Mouse (Mus musculus) monocyte, adult 5-6 weeks (primary cell): ENCODE results near the gene Sez6l2. TPM values are rescaled to one million over a fixed set of nuclear protein-coding genes. Genes with fewer than 3 reads are reported as not detected.
"Not testable (repeated sequence)": the region's sequence is repeated elsewhere in the genome, so short reads cannot be mapped to it uniquely, and the experiment has no call there.

Experiments
- ATAC-seq: fragments of 153-309, 156-312 bp; replicated peaks from 2 replicates; pipeline ENCODE4 v1.8.0; 2017; ENCODE audit warnings: mild to moderate bottlenecking; ENCODE audit not compliant: low TSS enrichment, insufficient number of reproducible peaks, severe bottlenecking, poor library complexity, low FRiP score
- total RNA-seq: library from RNA; stranded (forward); fragments of 200-1000, 200-491, 200-594 nt; gene quantifications from 3 replicates; pipeline ENCODE4 v1.2.3, GENCODE M21; 2017

The Sez6l2 gene
- total RNA-seq, result 0.64 to 3.6 TPM (median 1.3 TPM) in 3 replicates

DNA sequence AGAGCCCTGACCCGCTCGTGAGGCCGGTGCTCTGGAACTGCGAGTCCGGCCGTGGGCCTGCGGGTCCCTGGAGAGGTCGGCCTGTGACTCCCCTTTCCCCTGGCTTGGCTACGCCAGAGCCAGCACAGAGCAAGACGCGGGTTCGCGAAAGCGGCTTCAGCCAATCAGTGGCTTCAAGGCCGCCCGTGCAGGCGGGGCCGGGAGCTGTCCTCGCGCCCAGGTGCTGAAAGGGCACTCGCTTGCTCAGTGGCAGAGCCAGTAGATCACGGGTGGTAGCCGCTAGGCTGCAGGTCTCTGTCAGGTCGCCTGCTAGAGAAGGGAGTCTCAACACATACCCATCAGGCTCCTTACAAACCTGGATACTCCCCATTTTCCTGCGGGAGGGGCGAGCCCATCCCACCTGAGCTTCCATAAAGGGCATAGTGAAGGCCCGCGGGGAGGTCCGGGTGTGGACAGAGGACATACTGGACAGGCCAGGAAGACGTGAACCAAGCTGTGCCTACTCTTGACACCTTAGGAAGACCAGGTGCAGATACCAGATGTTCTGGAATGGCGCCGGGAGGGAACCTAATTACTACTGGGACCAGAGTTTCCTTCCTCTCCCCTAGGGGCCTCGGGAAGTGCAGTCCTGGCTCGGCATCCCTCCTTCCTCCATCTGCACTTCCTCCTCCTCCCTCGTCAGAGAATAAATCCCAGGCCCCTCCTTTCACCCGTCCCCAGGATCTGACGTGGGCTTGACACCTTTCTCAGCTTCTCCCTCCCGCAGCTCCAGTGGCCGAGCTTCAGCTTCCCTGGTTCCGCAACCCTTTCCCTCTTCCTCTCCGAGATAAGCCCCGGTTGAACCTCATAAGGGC lies at the start of gene Sez6l2:
Sez6l2 (plus strand) TSS at position 771 of the 854 bp plus-strand sequence.
- peak; percentile 68 for ATAC-seq

DNA sequence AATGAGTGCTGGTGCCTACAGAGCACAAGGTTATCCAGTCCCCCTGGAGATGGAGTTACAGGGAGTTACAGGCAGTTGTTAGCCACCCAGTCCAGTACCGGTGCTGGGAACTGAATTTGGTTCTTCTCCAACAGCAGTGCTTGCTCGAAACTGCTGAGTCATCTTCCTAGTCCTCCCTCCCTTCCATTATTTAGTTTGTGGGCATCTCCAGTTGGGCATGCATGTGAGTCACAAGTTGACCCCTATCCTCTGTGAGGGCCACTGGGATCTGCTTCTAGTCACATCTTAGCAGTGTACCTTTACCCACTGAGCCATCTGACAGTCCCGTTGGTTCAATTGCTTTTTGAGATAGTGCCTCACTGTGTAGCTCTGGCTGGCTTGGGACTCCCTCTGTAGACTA lies 44.8 kb upstream of the Sez6l2 start:
- ATAC-seq, result no peak

DNA sequence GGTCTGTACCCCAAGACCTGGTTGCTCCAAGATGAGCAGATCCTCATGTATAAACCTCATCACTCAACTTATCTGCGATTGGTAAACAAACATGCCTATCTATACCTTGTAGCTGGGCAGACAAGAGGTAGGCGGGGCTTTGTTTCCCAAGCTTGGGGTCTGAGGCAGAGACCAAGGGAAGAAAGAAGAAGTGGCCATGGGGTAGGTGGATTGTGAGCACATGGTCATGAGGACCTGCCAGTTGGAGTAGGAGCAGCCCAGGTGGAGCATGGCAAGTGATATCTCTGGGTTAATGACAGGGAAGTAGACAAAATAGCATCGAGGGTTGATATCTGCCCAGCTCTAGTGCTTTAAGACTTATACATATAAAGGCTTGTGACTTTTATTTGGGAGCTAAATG lies 35.5 kb upstream of the Sez6l2 start:
- no peak for ATAC-seq

DNA sequence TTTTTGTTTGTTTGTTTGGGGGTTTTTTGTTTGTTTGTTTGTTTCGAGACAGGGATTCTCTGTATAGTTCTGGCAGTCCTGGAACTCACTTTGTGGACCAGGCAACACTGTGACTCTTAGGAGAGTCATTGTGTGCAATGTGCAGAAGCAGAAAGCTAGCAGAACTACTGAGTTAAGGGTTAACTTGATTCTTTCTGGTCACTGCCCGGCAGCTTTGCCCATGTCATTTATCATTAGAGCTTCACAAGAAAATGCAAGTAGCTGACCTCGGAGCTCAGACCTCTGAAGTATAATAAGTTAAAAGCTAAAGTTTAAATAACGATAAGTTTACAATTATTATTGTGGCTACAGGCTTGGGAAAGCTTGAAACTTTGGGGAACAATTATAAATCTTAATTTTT lies 32.0 kb upstream of the Sez6l2 start:
- not testable (repeated sequence) for ATAC-seq

DNA sequence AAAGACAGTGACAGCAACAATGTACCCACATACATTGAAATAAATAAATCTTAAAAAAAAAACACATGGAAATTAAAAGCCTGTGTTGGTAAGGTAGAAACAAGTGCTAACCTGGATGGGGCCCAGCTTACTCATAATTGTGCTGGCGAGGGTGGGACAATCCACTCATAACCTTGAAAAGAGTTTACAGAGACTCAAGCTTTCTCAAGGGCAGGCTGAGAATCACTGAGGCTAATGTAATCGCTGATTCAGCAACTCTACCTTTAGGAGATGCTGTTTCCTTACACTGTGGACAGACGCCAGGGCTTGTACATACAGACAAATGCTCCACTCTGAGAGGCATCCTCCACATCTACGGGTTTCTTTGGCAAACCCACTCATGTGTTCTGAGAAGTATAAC lies 30.4 kb upstream of the Sez6l2 start:
- ATAC-seq, result no peak

DNA sequence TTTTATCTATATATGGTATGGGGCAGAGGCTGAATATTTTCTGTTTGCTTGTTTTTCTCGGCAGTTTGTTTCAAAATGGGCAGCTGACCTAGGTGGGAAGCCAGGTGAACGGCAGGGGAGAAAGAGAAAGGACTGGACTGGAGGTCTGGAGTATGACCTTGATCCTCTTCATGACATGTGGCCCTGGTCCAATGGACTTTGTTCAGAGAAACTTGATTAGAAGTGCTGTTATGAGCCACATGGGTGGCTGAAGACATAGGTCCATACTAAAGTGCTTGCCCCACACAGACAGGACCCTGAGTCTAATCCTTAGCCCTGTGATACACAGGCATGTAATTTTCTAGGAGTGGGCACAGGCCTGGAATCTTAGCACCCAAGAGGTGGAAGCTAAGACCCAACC lies 28.8 kb upstream of the Sez6l2 start:
- no peak for ATAC-seq

DNA sequence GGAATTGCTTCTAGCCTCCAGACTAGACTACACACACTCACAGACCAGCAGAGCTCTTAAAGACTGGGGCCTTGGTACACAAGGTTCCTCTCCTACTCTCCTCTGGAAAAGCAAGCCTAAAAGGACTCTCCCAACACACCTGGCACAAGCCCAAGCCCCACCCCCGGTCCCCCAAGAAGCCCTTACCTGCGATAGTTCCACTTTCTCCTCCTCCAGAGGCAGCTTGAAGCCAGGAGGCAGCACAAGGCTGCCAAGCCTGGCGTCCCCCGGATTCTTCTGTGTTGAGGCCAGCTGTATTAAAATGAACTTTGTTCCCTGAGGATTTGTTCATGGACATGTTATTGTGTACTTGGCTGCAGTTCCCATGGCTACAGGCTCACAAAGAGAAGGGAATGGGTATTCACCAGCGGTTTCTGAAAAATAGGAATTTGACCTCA lies 27.7 kb upstream of the Sez6l2 start, which contains the start of gene Tmem219:
Tmem219 (minus strand) TSS at position 294 of the 437 bp plus-strand sequence.
- no peak for ATAC-seq

DNA sequence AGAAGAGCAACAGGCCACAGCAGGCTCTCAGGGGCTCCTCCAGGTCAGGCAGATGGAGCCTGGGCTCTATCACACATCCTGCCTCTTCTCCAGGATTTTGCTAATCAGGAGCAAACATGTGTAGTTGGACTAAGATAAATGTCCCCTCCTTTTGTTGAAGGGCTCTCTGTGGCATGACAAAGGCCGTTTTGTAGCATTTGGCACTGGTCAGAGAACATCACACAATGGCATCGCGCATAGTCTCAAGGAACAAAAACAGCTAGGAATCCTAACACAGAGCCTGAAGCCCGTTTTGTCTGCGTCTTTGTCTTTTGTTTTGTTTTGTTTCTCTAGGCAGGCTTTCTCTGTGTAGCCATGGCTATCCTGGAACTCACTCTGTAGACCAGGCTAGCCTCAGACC lies 26.4 kb upstream of the Sez6l2 start:
- no peak for ATAC-seq

DNA sequence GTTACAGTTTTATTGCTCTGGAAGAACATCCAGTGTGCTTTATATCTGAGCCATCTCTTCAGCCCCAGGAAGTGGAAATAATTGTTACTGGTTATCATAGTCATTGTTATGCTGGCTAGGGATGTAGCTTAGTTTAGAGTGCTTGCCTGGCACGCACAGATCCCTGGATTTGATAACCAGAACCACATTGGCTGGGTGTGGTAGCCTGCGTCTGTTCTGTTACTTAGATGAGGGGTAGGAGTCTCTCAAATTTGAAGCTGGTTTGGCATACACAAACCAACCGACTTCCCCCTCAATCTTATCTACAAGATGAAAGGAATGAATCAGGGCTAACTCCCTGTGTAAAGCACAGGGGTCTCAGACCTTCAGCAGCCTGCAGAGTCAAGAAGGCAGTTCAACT lies 24.1 kb upstream of the Sez6l2 start:
- ATAC-seq, result no peak

DNA sequence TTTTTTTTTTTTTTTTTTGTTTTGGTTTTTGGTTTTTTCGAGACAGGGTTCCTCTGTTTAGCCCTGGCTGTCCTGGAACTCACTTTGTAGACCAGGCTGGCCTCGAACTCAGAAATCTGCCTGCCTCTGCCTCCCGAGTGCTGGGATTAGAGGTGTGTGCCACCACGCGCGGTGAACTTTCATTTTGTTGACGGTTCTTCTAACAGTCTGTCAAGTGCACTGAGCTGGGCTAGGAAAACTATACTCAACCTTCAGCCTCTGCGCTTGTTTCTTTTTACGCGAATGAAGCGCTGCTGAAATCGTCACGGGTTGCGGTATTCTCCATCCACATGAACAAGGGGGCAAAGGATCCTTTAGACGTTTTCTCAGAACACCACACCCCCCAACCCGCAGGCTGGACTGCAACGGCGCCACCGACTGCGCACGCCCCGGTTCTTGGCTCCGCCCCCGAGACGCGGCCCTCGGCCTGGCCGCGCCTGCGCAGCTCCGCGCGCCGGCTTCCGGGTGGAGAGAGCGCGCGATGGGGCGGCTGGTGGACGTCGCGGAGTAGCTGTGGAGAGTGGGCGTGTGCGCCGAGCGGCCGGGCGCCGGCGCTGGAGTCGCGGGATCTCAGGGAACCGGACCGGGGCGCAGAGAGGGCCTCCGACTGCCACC lies 21.9 kb upstream of the Sez6l2 start, which contains the start of gene Kctd13:
Kctd13 (plus strand) TSS at position 496 of the 654 bp plus-strand sequence.
- peak; percentile 85 for ATAC-seq

DNA sequence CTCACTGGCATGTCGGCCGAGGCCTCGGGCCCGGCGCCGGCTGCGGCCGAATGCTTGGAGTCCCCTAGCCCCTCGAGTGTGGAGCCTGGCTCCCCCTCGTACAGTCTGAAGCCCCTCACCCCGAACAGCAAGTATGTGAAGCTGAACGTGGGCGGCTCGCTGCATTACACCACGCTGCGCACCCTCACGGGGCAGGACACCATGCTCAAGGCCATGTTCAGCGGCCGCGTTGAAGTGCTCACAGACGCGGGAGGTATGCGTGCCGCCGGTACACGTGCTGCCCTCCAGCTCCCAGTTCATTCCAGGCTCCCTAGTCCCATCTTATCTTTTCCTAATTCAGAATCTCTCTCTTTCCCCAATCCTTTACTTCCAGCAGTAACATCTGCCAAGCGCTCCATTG lies 21.3 kb upstream of the Sez6l2 start:
- peak; percentile 59 for ATAC-seq

DNA sequence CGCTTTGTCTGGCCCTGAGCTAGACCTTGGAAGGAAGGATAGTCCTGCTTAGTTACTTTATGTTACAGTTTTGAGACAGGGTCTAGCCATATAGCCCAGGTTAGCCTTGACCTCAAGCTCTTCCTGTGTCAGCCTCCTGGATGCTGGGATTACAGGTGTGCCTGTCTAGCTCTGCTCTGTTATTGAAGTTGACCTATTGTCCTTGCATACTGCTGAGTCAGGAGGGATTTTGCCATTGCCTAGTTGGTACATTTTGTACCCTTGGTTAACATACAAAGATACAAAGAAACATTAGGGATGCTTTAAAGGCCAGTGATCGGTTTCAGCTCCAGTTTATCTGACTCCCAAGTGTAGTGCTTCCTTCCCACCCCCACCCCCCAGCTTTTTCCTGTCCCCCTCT lies 17.7 kb upstream of the Sez6l2 start:
- ATAC-seq, result no peak

DNA sequence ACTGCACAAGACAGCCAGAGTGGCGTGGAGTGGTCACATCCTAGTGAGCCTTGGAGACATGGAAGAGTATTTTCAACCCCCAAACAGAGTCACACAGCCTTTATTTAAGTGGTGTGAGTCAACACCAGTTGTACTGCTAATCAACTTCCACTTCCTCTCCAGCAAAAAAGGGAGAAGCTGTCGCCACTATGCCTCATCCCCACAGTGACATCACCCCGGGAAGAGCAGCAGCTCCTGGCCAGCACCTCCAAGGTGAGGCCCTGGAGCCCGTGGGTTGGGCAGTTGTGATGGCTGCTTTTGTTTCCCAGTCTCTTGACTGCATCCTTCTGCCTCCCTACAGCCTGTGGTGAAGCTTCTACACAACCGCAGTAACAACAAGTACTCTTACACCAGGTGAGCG lies 9.2 kb upstream of the Sez6l2 start:
- ATAC-seq, result no peak

DNA sequence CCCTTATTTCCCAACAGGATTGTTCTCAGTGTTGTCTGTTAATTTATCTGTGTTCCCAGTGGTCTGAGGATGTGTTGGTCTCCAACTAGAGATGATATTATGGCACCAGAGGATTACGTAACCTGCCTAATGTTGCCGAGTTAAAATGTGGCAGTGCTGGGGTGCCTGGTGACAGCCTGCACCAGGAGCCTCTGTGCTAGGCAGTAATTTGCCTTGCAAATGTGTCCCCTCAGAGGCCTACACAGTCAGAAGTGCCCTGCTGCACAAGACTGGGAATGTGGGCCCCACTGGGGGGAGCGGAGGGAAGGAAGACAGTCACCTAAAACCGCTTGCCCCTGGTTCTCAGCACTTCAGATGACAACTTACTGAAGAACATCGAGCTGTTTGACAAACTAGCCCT lies 8.6 kb upstream of the Sez6l2 start:
- no peak for ATAC-seq

DNA sequence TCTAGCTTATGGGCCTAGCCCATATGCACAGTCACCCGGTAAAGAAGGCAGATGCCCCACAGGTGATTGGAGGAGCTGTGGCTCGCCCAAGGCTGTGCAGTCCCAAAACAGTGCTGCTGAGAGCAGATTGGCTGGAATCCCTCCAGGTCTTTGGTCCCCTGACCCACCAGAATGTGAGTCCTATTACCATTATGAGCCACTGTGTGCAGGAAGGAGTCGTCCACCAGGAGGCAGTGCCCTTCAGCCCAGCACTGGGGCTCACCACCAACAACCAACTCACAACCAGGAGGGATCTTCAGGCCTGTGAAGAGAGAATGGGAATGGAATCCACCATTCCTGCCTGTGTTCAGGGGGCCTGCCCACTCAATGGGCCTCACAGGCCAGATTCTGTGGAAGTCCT lies 3.8 kb upstream of the Sez6l2 start:
- ATAC-seq, result 0 out of 2 replicates have a peak, but pooled peaks have one; percentile 29

DNA sequence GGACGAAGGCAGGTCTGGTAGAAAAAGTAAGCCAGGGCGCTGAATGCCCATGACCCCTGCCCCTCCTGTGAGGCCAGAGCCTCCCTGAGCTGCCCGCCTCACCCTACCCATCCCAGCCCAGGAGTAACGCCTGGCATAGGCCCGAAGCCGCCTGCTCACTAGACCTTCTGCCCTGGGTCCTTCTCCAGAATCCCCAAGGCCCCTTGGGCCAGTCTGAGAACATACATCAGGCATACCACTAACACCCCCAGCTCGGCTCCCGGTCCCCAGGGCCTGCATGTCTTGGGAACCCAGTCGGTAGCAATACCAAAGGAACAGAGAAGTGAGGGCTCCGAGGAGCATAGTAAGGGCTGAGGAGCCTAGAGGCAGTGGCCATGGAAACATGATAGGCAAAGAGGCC lies 1.7 kb upstream of the Sez6l2 start:
- ATAC-seq, result no peak

DNA sequence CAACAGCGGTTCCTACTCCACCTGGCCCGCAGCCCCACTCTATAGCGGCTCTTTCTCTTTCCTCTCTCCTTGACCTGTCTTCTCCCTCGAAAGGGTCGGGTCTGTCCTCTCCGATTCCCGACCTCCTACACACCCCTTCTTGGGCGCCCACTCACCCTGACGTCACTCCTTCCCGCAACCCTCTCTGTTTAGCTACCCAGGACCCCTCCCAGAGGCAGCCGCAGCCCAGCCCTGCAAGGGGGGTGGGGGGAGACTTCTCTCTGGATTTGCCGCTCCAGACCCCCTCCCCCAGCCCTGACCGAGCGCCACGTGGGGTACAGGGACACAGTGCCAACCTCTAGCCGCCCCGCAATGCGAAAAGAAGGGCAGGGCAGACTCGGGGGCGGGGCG lies 965 bp upstream of the Sez6l2 start, which contains the start of gene Asphd1:
Asphd1 (minus strand) TSS at position 180 of the 390 bp plus-strand sequence.
- ATAC-seq, result no peak

DNA sequence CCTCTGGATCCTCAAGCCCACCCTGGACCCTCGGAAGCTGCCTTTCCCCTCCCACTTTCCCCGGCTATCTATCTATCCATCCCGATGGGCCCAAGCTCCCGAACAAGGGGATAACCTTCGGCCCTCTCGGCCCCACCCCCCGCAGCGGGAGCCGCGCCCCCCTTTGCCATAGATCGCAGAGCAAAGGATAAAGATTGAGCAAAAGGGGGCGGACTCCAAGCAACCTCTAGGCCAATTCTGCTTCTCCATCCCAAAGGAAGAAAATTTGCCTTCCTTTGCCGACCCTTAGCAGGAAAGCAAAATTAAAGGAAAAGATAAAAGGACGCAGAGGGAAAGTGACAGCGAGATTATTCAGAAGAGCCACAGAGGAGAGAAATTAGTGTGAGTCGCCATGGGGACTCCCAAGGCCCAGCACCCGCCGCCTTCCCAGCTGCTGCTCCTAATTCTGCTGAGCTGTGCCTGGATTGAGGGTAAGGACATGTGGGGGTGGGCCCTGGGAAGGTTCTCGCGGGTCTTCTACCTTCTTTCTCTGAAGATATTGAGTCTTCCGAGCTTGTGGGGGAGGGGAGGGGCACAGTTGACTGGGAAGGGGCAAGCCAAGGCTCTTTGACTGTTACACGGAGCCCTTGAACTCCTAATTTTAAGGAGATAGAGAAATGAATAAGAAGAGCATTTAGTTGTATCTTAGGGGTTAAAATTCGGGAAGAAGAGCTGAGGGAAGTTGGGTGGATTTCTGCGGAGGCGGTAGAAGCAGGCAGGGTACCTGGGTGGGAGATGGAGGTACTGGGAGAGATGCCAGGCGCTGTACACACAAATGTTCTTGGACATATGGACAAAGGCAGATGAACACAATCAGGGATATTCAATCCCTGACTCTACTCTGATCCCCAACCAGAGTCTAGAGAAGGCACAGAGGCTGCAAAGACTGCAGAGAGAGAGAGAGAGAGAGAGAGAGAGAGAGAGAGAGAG lies 568 bp downstream of the Sez6l2 start:
- ATAC-seq, result no peak

DNA sequence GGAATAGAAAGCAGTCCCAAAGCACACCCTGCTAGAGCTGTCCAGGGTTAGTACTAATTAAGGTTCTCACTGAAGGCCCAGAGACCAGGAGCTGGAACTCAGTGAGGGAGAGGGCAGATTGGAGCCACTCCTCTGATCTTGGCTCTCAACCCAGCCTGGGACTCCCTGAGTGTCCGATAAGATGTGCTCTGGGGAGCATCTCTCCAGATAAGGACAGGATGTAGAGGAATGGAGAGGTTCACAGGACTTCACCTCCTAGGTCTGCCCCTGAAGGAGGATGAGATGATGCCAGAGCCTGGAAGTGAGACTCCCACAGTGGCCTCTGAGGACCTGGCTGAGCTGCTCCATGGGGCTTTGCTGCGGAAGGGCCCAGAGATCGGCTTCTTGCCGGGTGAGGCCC lies 1.4 kb downstream of the Sez6l2 start:
- ATAC-seq, result no peak
